ENCODE assay signal across 8 mouse cellular contexts in genomic region chr3:51358181-51358580, GRCm38 (mm10). TPM values are rescaled to one million over a fixed set of nuclear protein-coding genes. Genes with fewer than 3 reads are reported as not detected.
DNase-seq lines count a peak whose midpoint lies in the region; ATAC-seq and TF ChIP-seq lines count a peak whose summit lies in the region.

No protein-coding gene starts in this region.

- TF ChIP-seq EP300 in ES-Bruce4 (IDR thresholded peaks at IDR 0.05; ENCODE audit: insufficient read depth, low read depth, low read length), result no peak

- TF ChIP-seq CTCF in ES-Bruce4 (IDR thresholded peaks at IDR 0.05; ENCODE audit: low read depth, low read length), result no peak
- TF ChIP-seq CTCF in bone marrow macrophage, adult 2 months (IDR thresholded peaks at IDR 0.05; ENCODE audit: low read depth, low read length), result no peak

- peak; percentile 61 to 78 for DNase-seq in layer of hippocampus, postnatal 14 days (ENCODE audit: low spot score in 2 of 2)
- peak; percentile 72 for DNase-seq in lung, postnatal 14 days
- peak; percentile 77 for DNase-seq in retina, embryonic 14.5 days (ENCODE audit: low spot score)
- peak; percentile 60 to 62 for DNase-seq in urinary bladder, postnatal 36 days (ENCODE audit: low spot score in 2 of 2)

- 1% methylated on average over 15 of the region's 15 CpGs for WGBS in forebrain, embryonic 12.5 days
- under 1% methylated on average over 15 of the region's 15 CpGs for WGBS in hindbrain, embryonic 12.5 days

- H3K27me3 ChIP-seq in ES-Bruce4 (ENCODE audit: control insufficient read depth, insufficient read depth, low read length, poor library complexity, severe bottlenecking), result no peaks in the 10 kb centered on the region
- peaks cover 33% of the 10 kb centered on the region for H3K27me3 ChIP-seq in forebrain, embryonic 12.5 days
- H3K27me3 ChIP-seq in hindbrain, embryonic 12.5 days, result peaks cover 27% of the 10 kb centered on the region

- H3K27ac ChIP-seq in ES-Bruce4 (ENCODE audit: insufficient read depth, low read length), result no peak overlapping the region
- no peak overlapping the region for H3K27ac ChIP-seq in bone marrow macrophage, adult 2 months (ENCODE audit: insufficient read depth, low read depth, low read length)
- H3K27ac ChIP-seq in forebrain, embryonic 12.5 days, result no peak overlapping the region
- H3K27ac ChIP-seq in hindbrain, embryonic 12.5 days, result no peak overlapping the region

- H3K36me3 ChIP-seq in ES-Bruce4 (ENCODE audit: control insufficient read depth, insufficient read depth, low read length, poor library complexity, severe bottlenecking), result no peaks in the 10 kb centered on the region
- no peaks in the 10 kb centered on the region for H3K36me3 ChIP-seq in forebrain, embryonic 12.5 days (replicated peaks)
- H3K36me3 ChIP-seq in hindbrain, embryonic 12.5 days, result no peaks in the 10 kb centered on the region

- no peak for TF ChIP-seq POLR2A in ES-Bruce4 (IDR thresholded peaks at IDR 0.05; ENCODE audit: insufficient read depth, low read length)
- no peak for TF ChIP-seq POLR2A in bone marrow macrophage, adult 2 months (IDR thresholded peaks at IDR 0.05; ENCODE audit: borderline replicate concordance, low read depth, low read length)

- H3K4me2 ChIP-seq in forebrain, embryonic 12.5 days, result peak overlapping the region; percentile 66
- peak overlapping the region; percentile 56 for H3K4me2 ChIP-seq in hindbrain, embryonic 12.5 days (replicated peaks)

- H3K9me3 ChIP-seq in ES-Bruce4 (replicated peaks; ENCODE audit: control insufficient read depth, insufficient read depth, low read length, poor library complexity, severe bottlenecking), result no peaks in the 10 kb centered on the region
- H3K9me3 ChIP-seq in forebrain, embryonic 12.5 days, result no peaks in the 10 kb centered on the region
- no peaks in the 10 kb centered on the region for H3K9me3 ChIP-seq in hindbrain, embryonic 12.5 days (replicated peaks)

- H3K4me3 ChIP-seq in ES-Bruce4 (ENCODE audit: low read depth, low read length), result peak overlapping the region; percentile 100
- H3K4me3 ChIP-seq in bone marrow macrophage, adult 2 months (ENCODE audit: insufficient read depth, low read length), result peak overlapping the region; percentile 76
- H3K4me3 ChIP-seq in forebrain, embryonic 12.5 days (replicated peaks), result peak overlapping the region; percentile 54
- peak overlapping the region; percentile 47 for H3K4me3 ChIP-seq in hindbrain, embryonic 12.5 days

- peak overlapping the region; percentile 89 for H3K9ac ChIP-seq in ES-Bruce4 (ENCODE audit: low read depth, poor library complexity, severe bottlenecking)
- no peak overlapping the region for H3K9ac ChIP-seq in forebrain, embryonic 12.5 days
- no peak overlapping the region for H3K9ac ChIP-seq in hindbrain, embryonic 12.5 days

- H3K4me1 ChIP-seq in ES-Bruce4 (ENCODE audit: control insufficient read depth, insufficient read depth, low read length), result no peaks in the 10 kb centered on the region
- H3K4me1 ChIP-seq in bone marrow macrophage, adult 2 months (ENCODE audit: control insufficient read depth, insufficient read depth, low read length), result no peaks in the 10 kb centered on the region
- H3K4me1 ChIP-seq in forebrain, embryonic 12.5 days, result peaks cover 6% of the 10 kb centered on the region
- H3K4me1 ChIP-seq in hindbrain, embryonic 12.5 days, result peaks cover 4% of the 10 kb centered on the region

- ATAC-seq in forebrain, embryonic 12.5 days (ENCODE audit: low FRiP score), result peak; percentile 61; the same call in 1 of the 2 replicates
- ATAC-seq in hindbrain, embryonic 12.5 days (ENCODE audit: low FRiP score), result 0 out of 2 replicates have a peak, but pooled peaks have one; percentile 39

RNA-seq across cellular contexts. Expression of gene Elf2, which starts 17.7 kb away (rescaled TPM):
- 52.8 and 57.7 TPM in 2 replicates for polyA plus RNA-seq in ES-Bruce4 (2011; ENCODE audit: insufficient read depth, insufficient read length, low read depth, missing spikeins)
- polyA plus RNA-seq in bone marrow macrophage, adult 2 months (2012; ENCODE audit: insufficient read depth, insufficient read length, missing spikeins), result 54.0 and 57.6 TPM in 2 replicates
- 43.2 and 43.8 TPM in 2 replicates for polyA plus RNA-seq in forebrain, embryonic 12.5 days (2016; fragmentation: Nextera tagmentation; extraction: Ambion mirVana)
- 41.4 and 46.7 TPM in 2 replicates for polyA plus RNA-seq in hindbrain, embryonic 12.5 days (2016; fragmentation: Nextera tagmentation; extraction: Ambion mirVana)
- total RNA-seq in layer of hippocampus, postnatal 14 days (2021), result 10 to 100 TPM; 33.6 to 39.0 TPM

RNA-seq across cellular contexts. Expression of gene Mgarp, which starts 38.4 kb away (rescaled TPM):
- polyA plus RNA-seq in ES-Bruce4 (2011; ENCODE audit: insufficient read depth, insufficient read length, low read depth, missing spikeins), result 8.3 and 9.8 TPM in 2 replicates
- polyA plus RNA-seq in bone marrow macrophage, adult 2 months (2012; ENCODE audit: insufficient read depth, insufficient read length, missing spikeins), result not detected in 2 replicates
- polyA plus RNA-seq in forebrain, embryonic 12.5 days (2016; fragmentation: Nextera tagmentation; extraction: Ambion mirVana), result 2.3 and 5.5 TPM in 2 replicates
- 5.0 and 5.3 TPM in 2 replicates for polyA plus RNA-seq in hindbrain, embryonic 12.5 days (2016; fragmentation: Nextera tagmentation; extraction: Ambion mirVana)
- total RNA-seq in layer of hippocampus, postnatal 14 days (2021), result not detected

RNA-seq across cellular contexts. Expression of gene Ndufc1, which starts 50.6 kb away (rescaled TPM):
- 194 and 196 TPM in 2 replicates for polyA plus RNA-seq in ES-Bruce4 (2011; ENCODE audit: insufficient read depth, insufficient read length, low read depth, missing spikeins)
- 133 and 140 TPM in 2 replicates for polyA plus RNA-seq in bone marrow macrophage, adult 2 months (2012; ENCODE audit: insufficient read depth, insufficient read length, missing spikeins)
- polyA plus RNA-seq in forebrain, embryonic 12.5 days (2016; fragmentation: Nextera tagmentation; extraction: Ambion mirVana), result 736 and 763 TPM in 2 replicates
- polyA plus RNA-seq in hindbrain, embryonic 12.5 days (2016; fragmentation: Nextera tagmentation; extraction: Ambion mirVana), result 692 and 752 TPM in 2 replicates
- 100 to 1,000 TPM; 357 to 360 TPM for total RNA-seq in layer of hippocampus, postnatal 14 days (2021)

RNA-seq across cellular contexts. Expression of gene Naa15, which starts 56.8 kb away (rescaled TPM):
- polyA plus RNA-seq in ES-Bruce4 (2011; ENCODE audit: insufficient read depth, insufficient read length, low read depth, missing spikeins), result 173 and 197 TPM in 2 replicates
- polyA plus RNA-seq in bone marrow macrophage, adult 2 months (2012; ENCODE audit: insufficient read depth, insufficient read length, missing spikeins), result 48.1 and 56.7 TPM in 2 replicates
- 71.9 and 75.9 TPM in 2 replicates for polyA plus RNA-seq in forebrain, embryonic 12.5 days (2016; fragmentation: Nextera tagmentation; extraction: Ambion mirVana)
- 68.1 and 69.0 TPM in 2 replicates for polyA plus RNA-seq in hindbrain, embryonic 12.5 days (2016; fragmentation: Nextera tagmentation; extraction: Ambion mirVana)
- 10 to 100 TPM; 41.8 to 46.9 TPM for total RNA-seq in layer of hippocampus, postnatal 14 days (2021)

Comparison
In these comparisons a context has a peak if more than half of its experiments do, and no peak if none do; other contexts are left out.
1. H3K4me3 ChIP-seq: peak in every context shown above with its lines; median percentile 100 in ES-Bruce4; 76 in bone marrow macrophage, adult 2 months; 54 in forebrain, embryonic 12.5 days; 47 in hindbrain, embryonic 12.5 days.